Mouse (Mus musculus): Measurements from ENCODE around the gene Mx1. TPM values are rescaled to one million over a fixed set of nuclear protein-coding genes. Genes with fewer than 3 reads are reported as not detected.

The Mx1 gene
- polyA plus RNA-seq, 1 experiment from 2014 or later, result 0.53 TPM

GRCm38 (mm10) chr16:97437448-97438056 is 25.2 kb downstream of the Mx1 start:
- no peaks in the 10 kb centered on the region for H3K27me3 ChIP-seq (replicated peaks; ENCODE audit: control insufficient read depth, insufficient read depth, low read length)
- H3K36me3 ChIP-seq (ENCODE audit: control insufficient read depth, insufficient read depth, low read length), result no peaks in the 10 kb centered on the region
- H3K9ac ChIP-seq (ENCODE audit: low read depth, low read length), result no peak overlapping the region
- no peak overlapping the region for H3K4me3 ChIP-seq (ENCODE audit: low read depth, low read length)
- 24% methylated on average over 1 of the region's 1 CpGs for WGBS
- H3K4me1 ChIP-seq (ENCODE audit: control insufficient read depth, insufficient read depth, low read length), result no peaks in the 10 kb centered on the region
- ATAC-seq (ENCODE audit: low read depth) (no peak), DNase-seq (ENCODE audit: low spot score) (no peak)
- H3K4me2 ChIP-seq (ENCODE audit: low read depth, low read length), result no peak overlapping the region
- no peaks in the 10 kb centered on the region for H3K9me3 ChIP-seq (ENCODE audit: control insufficient read depth, low read length)
- no peak overlapping the region for H3K27ac ChIP-seq (replicated peaks; ENCODE audit: low read depth, low read length)

- Histone ChIP-seq H3K9ac (ENCODE audit: low read depth, low read length) (no peak overlapping the region), H3K9me3 (ENCODE audit: control insufficient read depth, low read length) (no peaks in the 10 kb centered on the region), H3K27me3 (replicated peaks; ENCODE audit: control insufficient read depth, insufficient read depth, low read length) (no peaks in the 10 kb centered on the region), H3K4me2 (ENCODE audit: low read depth, low read length) (no peak overlapping the region), H3K36me3 (ENCODE audit: control insufficient read depth, insufficient read depth, low read length) (no peaks in the 10 kb centered on the region), H3K4me1 (ENCODE audit: control insufficient read depth, insufficient read depth, low read length) (no peaks in the 10 kb centered on the region), H3K4me3 (ENCODE audit: low read depth, low read length) (no peak overlapping the region), H3K27ac (replicated peaks; ENCODE audit: low read depth, low read length) (no peak overlapping the region)
- ATAC-seq (ENCODE audit: low read depth) (peak; percentile 62; the same call in 1 of the 2 replicates), DNase-seq (ENCODE audit: low spot score) (peak; percentile 34)
- 69% methylated on average over 2 of the region's 2 CpGs for WGBS
Measured at GRCm38 (mm10) chr16:97434206-97434605, 28.5 kb downstream of the Mx1 start.

GRCm38 (mm10) chr16:97431328-97431727 is 31.4 kb downstream of the Mx1 start:
- Histone ChIP-seq H3K9ac (ENCODE audit: low read depth, low read length) (no peak overlapping the region), H3K4me1 (ENCODE audit: control insufficient read depth, insufficient read depth, low read length) (no peaks in the 10 kb centered on the region), H3K4me2 (ENCODE audit: low read depth, low read length) (no peak overlapping the region), H3K27me3 (replicated peaks; ENCODE audit: control insufficient read depth, insufficient read depth, low read length) (no peaks in the 10 kb centered on the region), H3K36me3 (ENCODE audit: control insufficient read depth, insufficient read depth, low read length) (no peaks in the 10 kb centered on the region), H3K27ac (replicated peaks; ENCODE audit: low read depth, low read length) (no peak overlapping the region), H3K4me3 (ENCODE audit: low read depth, low read length) (no peak overlapping the region), H3K9me3 (ENCODE audit: control insufficient read depth, low read length) (no peaks in the 10 kb centered on the region)
- 72% methylated on average over 4 of the region's 4 CpGs for WGBS
- ATAC-seq (ENCODE audit: low read depth) (no peak), DNase-seq (ENCODE audit: low spot score) (no peak)

- Histone ChIP-seq H3K27ac (replicated peaks; ENCODE audit: low read depth, low read length) (no peak overlapping the region), H3K4me1 (ENCODE audit: control insufficient read depth, insufficient read depth, low read length) (no peaks in the 10 kb centered on the region), H3K9ac (ENCODE audit: low read depth, low read length) (no peak overlapping the region), H3K9me3 (ENCODE audit: control insufficient read depth, low read length) (no peaks in the 10 kb centered on the region), H3K27me3 (replicated peaks; ENCODE audit: control insufficient read depth, insufficient read depth, low read length) (no peaks in the 10 kb centered on the region), H3K4me2 (ENCODE audit: low read depth, low read length) (no peak overlapping the region), H3K4me3 (ENCODE audit: low read depth, low read length) (no peak overlapping the region), H3K36me3 (ENCODE audit: control insufficient read depth, insufficient read depth, low read length) (no peaks in the 10 kb centered on the region)
- 86% methylated on average over 4 of the region's 4 CpGs for WGBS
- ATAC-seq (ENCODE audit: low read depth) (no peak), DNase-seq (ENCODE audit: low spot score) (no peak)
Measured at GRCm38 (mm10) chr16:97430091-97430490, 32.6 kb downstream of the Mx1 start.

- H3K4me2 ChIP-seq (ENCODE audit: low read depth, low read length), result no peak overlapping the region
Measured at GRCm38 (mm10) chr16:97428026-97428425, 34.7 kb downstream of the Mx1 start.

GRCm38 (mm10) chr16:97423627-97424026 is 39.1 kb downstream of the Mx1 start:
- no peaks in the 10 kb centered on the region for H3K4me1 ChIP-seq (ENCODE audit: control insufficient read depth, insufficient read depth, low read length)
- H3K27me3 ChIP-seq (replicated peaks; ENCODE audit: control insufficient read depth, insufficient read depth, low read length), result no peaks in the 10 kb centered on the region
- H3K4me2 ChIP-seq (ENCODE audit: low read depth, low read length), result no peak overlapping the region
- no peak overlapping the region for H3K27ac ChIP-seq (replicated peaks; ENCODE audit: low read depth, low read length)
- no peaks in the 10 kb centered on the region for H3K9me3 ChIP-seq (ENCODE audit: control insufficient read depth, low read length)
- no peak for ATAC-seq (ENCODE audit: low read depth)
- no peak for DNase-seq (ENCODE audit: low spot score)
- 90% methylated on average over 1 of the region's 1 CpGs for WGBS
- H3K36me3 ChIP-seq (ENCODE audit: control insufficient read depth, insufficient read depth, low read length), result no peaks in the 10 kb centered on the region
- H3K9ac ChIP-seq (ENCODE audit: low read depth, low read length), result no peak overlapping the region
- H3K4me3 ChIP-seq (ENCODE audit: low read depth, low read length), result no peak overlapping the region

More at GRCm38 (mm10) chr16:97428026-97428425, 34.7 kb downstream of the Mx1 start:
- ATAC-seq (ENCODE audit: low read depth) (no peak), DNase-seq (ENCODE audit: low spot score) (no peak)
- 78% methylated on average over 3 of the region's 3 CpGs for WGBS
- H3K4me3 ChIP-seq (ENCODE audit: low read depth, low read length), result no peak overlapping the region
- no peaks in the 10 kb centered on the region for H3K36me3 ChIP-seq (ENCODE audit: control insufficient read depth, insufficient read depth, low read length)
- H3K27ac ChIP-seq (replicated peaks; ENCODE audit: low read depth, low read length), result no peak overlapping the region
- H3K9ac ChIP-seq (ENCODE audit: low read depth, low read length), result no peak overlapping the region
- H3K9me3 ChIP-seq (ENCODE audit: control insufficient read depth, low read length), result no peaks in the 10 kb centered on the region
- H3K4me1 ChIP-seq (ENCODE audit: control insufficient read depth, insufficient read depth, low read length), result no peaks in the 10 kb centered on the region
- H3K27me3 ChIP-seq (replicated peaks; ENCODE audit: control insufficient read depth, insufficient read depth, low read length), result no peaks in the 10 kb centered on the region

GRCm38 (mm10) chr16:97421671-97422070 is 41.0 kb downstream of the Mx1 start:
- no peak for DNase-seq (ENCODE audit: low spot score)
- Histone ChIP-seq H3K4me2 (ENCODE audit: low read depth, low read length) (no peak overlapping the region), H3K4me1 (ENCODE audit: control insufficient read depth, insufficient read depth, low read length) (no peaks in the 10 kb centered on the region), H3K36me3 (ENCODE audit: control insufficient read depth, insufficient read depth, low read length) (no peaks in the 10 kb centered on the region), H3K27ac (replicated peaks; ENCODE audit: low read depth, low read length) (no peak overlapping the region), H3K9me3 (ENCODE audit: control insufficient read depth, low read length) (no peaks in the 10 kb centered on the region), H3K27me3 (replicated peaks; ENCODE audit: control insufficient read depth, insufficient read depth, low read length) (no peaks in the 10 kb centered on the region), H3K4me3 (ENCODE audit: low read depth, low read length) (no peak overlapping the region), H3K9ac (ENCODE audit: low read depth, low read length) (no peak overlapping the region)
- no peak for ATAC-seq (ENCODE audit: low read depth)
- 70% methylated on average over 6 of the region's 6 CpGs for WGBS

- H3K4me3 ChIP-seq (ENCODE audit: low read depth, low read length), result no peak overlapping the region
- no peaks in the 10 kb centered on the region for H3K9me3 ChIP-seq (ENCODE audit: control insufficient read depth, low read length)
- H3K4me1 ChIP-seq (ENCODE audit: control insufficient read depth, insufficient read depth, low read length), result no peaks in the 10 kb centered on the region
- no peak overlapping the region for H3K27ac ChIP-seq (replicated peaks; ENCODE audit: low read depth, low read length)
- DNase-seq (ENCODE audit: low spot score) (no peak), ATAC-seq (ENCODE audit: low read depth) (no peak)
- H3K4me2 ChIP-seq (ENCODE audit: low read depth, low read length), result no peak overlapping the region
- no peaks in the 10 kb centered on the region for H3K27me3 ChIP-seq (replicated peaks; ENCODE audit: control insufficient read depth, insufficient read depth, low read length)
- H3K36me3 ChIP-seq (ENCODE audit: control insufficient read depth, insufficient read depth, low read length), result no peaks in the 10 kb centered on the region
- no peak overlapping the region for H3K9ac ChIP-seq (ENCODE audit: low read depth, low read length)
- WGBS, result 76% methylated on average over 6 of the region's 6 CpGs
Measured at GRCm38 (mm10) chr16:97418749-97419453, 43.8 kb downstream of the Mx1 start.

Measured in embryonic facial prominence, embryonic 14.5 days (tissue).